Mouse (Mus musculus) cerebellum, adult 2 months (tissue): ENCODE results near the gene Zbtb17.

Experiments used
- CTCF ChIP-seq: fragments of 200-500 bp; IDR thresholded peaks from 2 replicates; pipeline ENCODE4 v1.5.1; 2011; ENCODE audit warnings: low read depth, mild to moderate bottlenecking, control low read depth, low read length, moderate library complexity, borderline replicate concordance; ENCODE audit not compliant: insufficient read depth
- POLR2A ChIP-seq: fragments of 200-500 bp; IDR thresholded peaks from 2 replicates; pipeline ENCODE4 v1.6.1; 2011; ENCODE audit warnings: low read length, control low read depth, borderline replicate concordance; ENCODE audit not compliant: insufficient read depth

DNA sequence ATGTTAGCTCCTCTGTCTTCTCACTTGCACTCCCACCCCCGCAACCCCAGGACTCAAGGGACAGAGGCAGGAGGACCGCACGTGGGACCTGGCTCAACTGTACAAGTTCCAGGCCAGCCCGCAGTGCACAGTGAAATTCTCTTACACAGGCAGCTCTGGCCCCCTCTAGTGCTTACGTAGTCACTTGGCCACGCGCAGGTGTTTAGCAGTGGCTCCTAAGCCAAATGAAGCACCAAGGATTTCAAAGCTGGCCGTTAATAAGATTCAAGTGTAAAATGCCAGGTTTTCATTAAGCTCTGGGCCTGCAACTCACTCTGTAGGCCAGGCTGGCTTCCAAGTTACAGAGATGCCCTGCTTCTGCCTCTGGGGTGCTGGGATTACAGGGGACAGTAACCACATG is 35.0 kb downstream of the Zbtb17 start:
- TF ChIP-seq POLR2A (no peak), CTCF (no peak)
